Mouse (Mus musculus) large intestine, adult 2 months (tissue): ENCODE data around the gene Wfikkn1. TPM values are rescaled to one million over a fixed set of nuclear protein-coding genes. Genes with fewer than 3 reads are reported as not detected.
A peak's percentile ranks its signal among the peaks of the same experiment; 100 is the strongest.

ENCODE experiments used
- DNase-seq: peaks from one replicate; pipeline ENCODE4 v3.0.0-alpha.2; 2012; ENCODE audit warnings: low read depth, low spot score
- WGBS: fragments of 180-500 bp; shearing (Covaris S2); methylation state at CpG from one replicate; pipeline ENCODE4 v1.1.7; 2018; 5-methylcytosine and 5-hydroxymethylcytosine counted together
- polyA plus RNA-seq: library from polyadenylated mRNA; depleted of rRNA; stranded (reverse); fragments of >200 nt; gene quantifications from 2 replicates; pipeline ENCODE4 v1.2.3, GENCODE M21; 2012; rRNA removed

The Wfikkn1 gene
- 0.78 and 1.0 TPM in 2 replicates for polyA plus RNA-seq

- no peak for DNase-seq
- 56% methylated on average over 5 of the region's 5 CpGs for WGBS
These were observed at the start of gene Wfikkn1 for GRCm38 (mm10) chr17:25880196-25880910. Wfikkn1 (minus strand) TSS chr17:25880858.

GRCm38 (mm10) chr17:25925348-25925747, 44.7 kb upstream of the Wfikkn1 start:
- DNase-seq: no peak
- WGBS: 75% methylated on average over 2 of the region's 2 CpGs

GRCm38 (mm10) chr17:25922120-25922519, 41.5 kb upstream of the Wfikkn1 start:
- DNase-seq: no peak
- 54% methylated on average over 5 of the region's 5 CpGs for WGBS

GRCm38 (mm10) chr17:25919786-25920642, 39.4 kb upstream of the Wfikkn1 start:
- DNase-seq: peak; percentile 97
- WGBS: 1% methylated on average over 39 of the region's 40 CpGs

- WGBS: under 1% methylated on average over 76 of the region's 78 CpGs
- DNase-seq: no peak
These were observed 38.6 kb upstream of the Wfikkn1 start, which contains the start of gene Rab40c for GRCm38 (mm10) chr17:25919144-25919785. Rab40c (minus strand) TSS chr17:25919727.

- WGBS: 53% methylated on average over 9 of the region's 9 CpGs
These were observed 37.5 kb upstream of the Wfikkn1 start for GRCm38 (mm10) chr17:25918037-25918750.

GRCm38 (mm10) chr17:25916931-25917647, 36.4 kb upstream of the Wfikkn1 start:
- 31% methylated on average over 8 of the region's 8 CpGs for WGBS
- peak; percentile 83 for DNase-seq

More at GRCm38 (mm10) chr17:25918037-25918750, 37.5 kb upstream of the Wfikkn1 start:
- DNase-seq: no peak

- DNase-seq: no peak
- WGBS: 59% methylated on average over 4 of the region's 4 CpGs
These were observed 33.6 kb upstream of the Wfikkn1 start for GRCm38 (mm10) chr17:25914295-25914694.

GRCm38 (mm10) chr17:25913877-25914275, 33.2 kb upstream of the Wfikkn1 start:
- DNase-seq: no peak
- WGBS: 50% methylated on average over 1 of the region's 1 CpGs

- no peak for DNase-seq
- WGBS: 62% methylated on average over 14 of the region's 14 CpGs
These were observed 32.7 kb upstream of the Wfikkn1 start for GRCm38 (mm10) chr17:25913186-25913876.

- WGBS: 61% methylated on average over 4 of the region's 4 CpGs
- DNase-seq: no peak
These were observed 31.2 kb upstream of the Wfikkn1 start for GRCm38 (mm10) chr17:25911816-25912215.

- DNase-seq: no peak
These were observed 27.0 kb upstream of the Wfikkn1 start for GRCm38 (mm10) chr17:25907640-25908039.

GRCm38 (mm10) chr17:25903061-25903460, 22.4 kb upstream of the Wfikkn1 start:
- no peak for DNase-seq
- 81% methylated on average over 3 of the region's 3 CpGs for WGBS

More at GRCm38 (mm10) chr17:25907640-25908039, 27.0 kb upstream of the Wfikkn1 start:
- 70% methylated on average over 2 of the region's 2 CpGs for WGBS

- WGBS: 95% methylated on average over 1 of the region's 1 CpGs
- DNase-seq: no peak
These were observed 19.5 kb upstream of the Wfikkn1 start for GRCm38 (mm10) chr17:25900193-25900592.

- DNase-seq: no peak
- WGBS: 80% methylated on average over 12 of the region's 12 CpGs
These were observed 15.2 kb upstream of the Wfikkn1 start for GRCm38 (mm10) chr17:25895891-25896290.

GRCm38 (mm10) chr17:25895415-25895814, 14.8 kb upstream of the Wfikkn1 start:
- 46% methylated on average over 2 of the region's 2 CpGs for WGBS
- DNase-seq: no peak

GRCm38 (mm10) chr17:25893975-25894617, 13.4 kb upstream of the Wfikkn1 start:
- no peak for DNase-seq

GRCm38 (mm10) chr17:25888837-25889236, 8.2 kb upstream of the Wfikkn1 start:
- 74% methylated on average over 3 of the region's 3 CpGs for WGBS
- DNase-seq: no peak

More at GRCm38 (mm10) chr17:25893975-25894617, 13.4 kb upstream of the Wfikkn1 start:
- 30% methylated on average over 2 of the region's 2 CpGs for WGBS
